Mouse (Mus musculus) kidney, embryonic 14.5 days (tissue): ENCODE measurements at regions not wholly inside any gene's neighbourhood (a gene's known extent, or its start where the extent isn't known, plus 50 kb on each side); places are given as distances from the start of the nearest gene placed in this dataset.

Source experiments
- ATAC-seq: fragments of 200-750 bp; cut with Nextera tagmentation; 2 replicates; pipeline ENCODE4 v1.8.0; 2017; ENCODE audit warnings: moderate number of reproducible peaks, mild to moderate bottlenecking, moderate TSS enrichment, moderate library complexity; ENCODE audit not compliant: low FRiP score, low TSS enrichment
- H3K27ac ChIP-seq: fragments of 300-500 bp; sonication (generic); 2 replicates; pipeline ENCODE4 v1.5.1; 2014; ENCODE audit warnings: low read depth, mild to moderate bottlenecking, low read length, moderate library complexity, mixed read lengths
- H3K27me3 ChIP-seq: fragments of 300-500 bp; sonication (generic); 2 replicates; pipeline ENCODE4 v1.6.1; 2014; ENCODE audit warnings: mild to moderate bottlenecking, low read length; ENCODE audit not compliant: control insufficient read depth, insufficient read depth
- H3K36me3 ChIP-seq: fragments of 300-500 bp; sonication (generic); 2 replicates; pipeline ENCODE4 v1.6.1; 2014; ENCODE audit warnings: low read length, mixed read lengths; ENCODE audit not compliant: control insufficient read depth, insufficient read depth
- H3K4me1 ChIP-seq: fragments of 300-500 bp; sonication (generic); 2 replicates; pipeline ENCODE4 v1.6.1; 2014; ENCODE audit warnings: low read length, mixed read lengths; ENCODE audit not compliant: control insufficient read depth, insufficient read depth
- H3K4me2 ChIP-seq: fragments of 300-500 bp; sonication (generic); replicated peaks from 2 replicates; pipeline ENCODE4 v1.6.1; 2014; ENCODE audit warnings: low read depth, mild to moderate bottlenecking, low read length
- H3K4me3 ChIP-seq: fragments of 300-500 bp; sonication (generic); 2 replicates; pipeline ENCODE4 v1.5.1; 2014; ENCODE audit warnings: mild to moderate bottlenecking, low read length
- H3K9ac ChIP-seq: fragments of 300-500 bp; sonication (generic); 2 replicates; pipeline ENCODE4 v1.6.1; 2014; ENCODE audit warnings: low read depth, mild to moderate bottlenecking, low read length, moderate library complexity
- H3K9me3 ChIP-seq: fragments of 300-500 bp; sonication (generic); 2 replicates; pipeline ENCODE4 v1.6.1; 2016; ENCODE audit warnings: low read length; ENCODE audit not compliant: control insufficient read depth
- WGBS: fragments of 180-500 bp; shearing (Covaris S2); extraction: QIAGEN DNeasy Blood & Tissue Kit; methylation state at CpG from one replicate; pipeline ENCODE4 v1.1.7; 2014; 5-methylcytosine and 5-hydroxymethylcytosine counted together

DNA sequence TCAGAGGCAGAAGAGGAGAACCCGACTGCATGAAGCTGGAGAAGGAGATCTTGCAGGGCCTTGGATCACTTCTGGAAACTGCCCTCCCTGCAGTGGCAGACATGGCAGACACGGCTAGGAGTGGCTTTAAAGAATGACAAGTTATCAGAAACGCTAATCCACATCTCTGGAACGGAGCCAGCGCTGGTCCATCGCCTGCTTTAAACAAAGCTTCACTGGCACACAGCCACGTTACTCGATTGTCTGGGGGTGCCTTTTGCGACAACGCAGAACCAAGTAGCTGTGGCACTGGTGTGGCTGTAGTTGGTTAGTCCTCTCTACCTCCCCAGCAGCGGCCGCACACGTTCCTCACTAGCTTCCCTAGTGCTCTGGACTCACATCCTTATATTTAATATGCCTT, 147.0 kb downstream of the Mreg start:
- no peaks in the 10 kb centered on the region for H3K4me1 ChIP-seq
- no peaks in the 10 kb centered on the region for H3K9me3 ChIP-seq
- H3K36me3 ChIP-seq = no peaks in the 10 kb centered on the region
- no peak overlapping the region for H3K4me2 ChIP-seq
- no peaks in the 10 kb centered on the region for H3K27me3 ChIP-seq
- no peak overlapping the region for H3K27ac ChIP-seq
- 79% methylated on average over 13 of the region's 13 CpGs for whole genome bisulfite sequencing
- H3K9ac ChIP-seq = no peak overlapping the region
- no peak overlapping the region for H3K4me3 ChIP-seq
- no peak for ATAC-seq

DNA sequence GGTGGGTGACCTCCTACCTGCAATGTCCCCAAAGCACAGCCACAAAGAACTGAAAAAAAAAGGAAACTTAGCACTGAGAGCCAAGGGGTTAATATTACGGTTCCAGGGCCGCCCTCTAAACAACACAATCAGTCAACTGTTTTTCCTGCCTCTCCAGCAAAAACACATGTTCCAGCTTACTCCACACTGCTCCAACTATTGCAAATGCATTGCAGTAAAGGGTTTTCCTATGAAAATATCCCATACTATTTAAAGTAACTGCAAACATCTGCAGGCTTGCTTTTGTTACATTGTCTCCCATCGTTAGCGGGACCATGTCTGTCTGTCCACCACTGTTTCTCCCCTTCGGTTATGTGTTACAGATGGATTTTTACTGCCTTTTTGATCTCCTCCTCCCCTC, 151.7 kb downstream of the Mreg start:
- H3K9ac ChIP-seq = no peak overlapping the region
- no peak overlapping the region for H3K4me2 ChIP-seq
- no peaks in the 10 kb centered on the region for H3K4me1 ChIP-seq
- H3K4me3 ChIP-seq = no peak overlapping the region
- H3K27me3 ChIP-seq = no peaks in the 10 kb centered on the region
- H3K27ac ChIP-seq = no peak overlapping the region
- no peak for ATAC-seq
- H3K36me3 ChIP-seq = no peaks in the 10 kb centered on the region
- H3K9me3 ChIP-seq = no peaks in the 10 kb centered on the region
- 45% methylated on average over 5 of the region's 5 CpGs for WGBS

DNA sequence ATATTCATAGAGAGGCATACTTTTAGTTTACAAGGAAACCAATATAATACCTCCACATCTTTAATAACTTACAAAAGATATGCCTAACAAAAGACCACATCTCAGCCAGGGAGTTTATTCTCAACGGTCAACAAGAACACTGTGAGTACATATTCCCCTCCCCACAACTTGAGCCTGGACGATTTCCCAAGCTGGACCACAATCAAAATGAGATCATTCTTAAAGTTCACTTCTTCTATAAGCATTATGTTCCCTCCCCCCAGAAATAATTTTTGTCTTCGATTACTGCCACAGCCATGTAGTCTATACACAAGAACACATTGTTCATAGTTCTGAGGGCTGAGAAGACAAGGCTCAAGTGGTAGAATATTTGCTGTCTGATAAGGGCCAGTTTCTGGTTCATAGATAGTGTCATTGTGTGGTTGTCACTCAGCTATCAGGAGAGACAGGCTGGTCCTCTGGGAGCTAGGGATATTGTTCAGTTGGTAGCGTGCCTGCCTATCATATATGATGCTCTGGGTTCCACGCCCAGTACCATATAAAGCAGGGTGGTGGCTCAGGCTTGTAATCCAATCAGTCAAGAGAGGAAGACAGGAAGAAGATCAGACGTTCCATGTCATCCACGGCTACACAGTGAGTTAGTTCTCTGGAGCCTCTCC, 153.9 kb downstream of the Mreg start:
- H3K4me3 ChIP-seq = no peak overlapping the region
- H3K4me2 ChIP-seq = no peak overlapping the region
- no peaks in the 10 kb centered on the region for H3K36me3 ChIP-seq
- H3K9ac ChIP-seq = no peak overlapping the region
- no peaks in the 10 kb centered on the region for H3K9me3 ChIP-seq
- H3K27ac ChIP-seq = no peak overlapping the region
- no peaks in the 10 kb centered on the region for H3K27me3 ChIP-seq
- no peak for ATAC-seq
- 74% methylated on average over 7 of the region's 7 CpGs for WGBS
- no peaks in the 10 kb centered on the region for H3K4me1 ChIP-seq

DNA sequence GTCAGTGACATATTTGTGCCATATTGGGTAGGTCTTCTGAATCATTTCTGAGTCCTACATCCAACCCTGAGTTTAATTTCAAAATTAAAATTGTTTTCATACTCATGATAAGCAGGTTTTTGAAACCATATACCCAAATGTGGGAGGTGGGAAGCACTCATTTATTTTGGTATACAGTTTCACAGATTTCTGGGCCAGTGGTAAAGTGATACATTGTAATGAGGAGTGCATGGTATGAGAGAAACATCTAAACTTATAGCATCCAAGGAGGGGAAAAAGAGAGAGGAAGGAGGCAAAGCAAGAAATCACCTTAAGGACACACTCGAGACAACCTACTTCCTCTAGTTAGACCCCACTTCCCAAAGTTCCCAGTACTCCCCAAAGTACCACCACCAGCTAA, 157.6 kb downstream of the Mreg start:
- H3K9me3 ChIP-seq = no peaks in the 10 kb centered on the region
- H3K27ac ChIP-seq = no peak overlapping the region
- no peak overlapping the region for H3K4me3 ChIP-seq
- no peak overlapping the region for H3K4me2 ChIP-seq
- no peak overlapping the region for H3K9ac ChIP-seq
- no peaks in the 10 kb centered on the region for H3K4me1 ChIP-seq
- ATAC-seq = no peak
- H3K27me3 ChIP-seq = no peaks in the 10 kb centered on the region
- H3K36me3 ChIP-seq = no peaks in the 10 kb centered on the region
- 79% methylated on average over 1 of the region's 1 CpGs for WGBS

DNA sequence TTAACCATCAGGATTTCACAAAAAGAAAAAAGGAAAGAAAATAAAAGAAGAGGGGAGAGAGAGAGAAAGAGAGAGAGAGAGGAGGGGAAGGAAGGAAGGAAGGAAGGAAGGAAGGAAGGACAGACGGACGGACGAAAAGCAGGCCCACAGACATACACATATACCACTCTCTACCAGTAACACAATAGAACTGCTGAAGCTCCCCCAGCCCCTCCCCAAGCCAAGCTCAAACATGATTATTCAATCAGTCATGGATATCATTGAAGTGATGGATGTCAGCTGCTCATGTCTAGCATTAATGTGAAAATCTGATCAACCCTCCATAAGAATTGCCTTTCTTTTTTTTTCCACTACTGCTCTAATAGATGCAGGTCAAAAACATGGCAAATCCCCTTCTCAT, 161.2 kb downstream of the Mreg start:
- WGBS = 88% methylated on average over 3 of the region's 3 CpGs
- Histone ChIP-seq H3K4me2 (no peak overlapping the region), H3K9ac (no peak overlapping the region), H3K4me3 (no peak overlapping the region), H3K9me3 (no peaks in the 10 kb centered on the region), H3K27me3 (no peaks in the 10 kb centered on the region), H3K4me1 (no peaks in the 10 kb centered on the region), H3K36me3 (no peaks in the 10 kb centered on the region), H3K27ac (no peak overlapping the region)
- ATAC-seq = no peak

DNA sequence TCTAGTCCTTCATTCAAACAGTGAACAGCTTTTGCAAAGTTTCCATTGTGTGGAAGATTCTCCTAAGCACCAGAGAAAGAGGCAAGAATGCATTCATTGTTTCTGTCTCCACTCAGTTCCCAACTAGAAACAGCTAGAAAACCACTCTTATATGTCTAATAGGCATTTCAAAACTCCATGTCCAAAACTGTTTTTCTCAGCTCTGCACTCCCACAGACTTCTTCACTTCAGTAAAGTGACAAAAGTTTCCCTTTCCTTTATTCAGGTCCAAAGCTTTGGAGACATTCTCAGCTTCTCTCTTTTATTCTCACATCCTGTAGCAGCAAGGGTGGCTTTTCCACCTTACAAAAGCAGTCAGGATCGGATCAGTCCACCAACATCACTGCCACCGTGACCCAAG, 166.0 kb downstream of the Mreg start:
- WGBS = 78% methylated on average over 2 of the region's 2 CpGs
- no peak for ATAC-seq
- H3K27me3 ChIP-seq = no peaks in the 10 kb centered on the region

DNA sequence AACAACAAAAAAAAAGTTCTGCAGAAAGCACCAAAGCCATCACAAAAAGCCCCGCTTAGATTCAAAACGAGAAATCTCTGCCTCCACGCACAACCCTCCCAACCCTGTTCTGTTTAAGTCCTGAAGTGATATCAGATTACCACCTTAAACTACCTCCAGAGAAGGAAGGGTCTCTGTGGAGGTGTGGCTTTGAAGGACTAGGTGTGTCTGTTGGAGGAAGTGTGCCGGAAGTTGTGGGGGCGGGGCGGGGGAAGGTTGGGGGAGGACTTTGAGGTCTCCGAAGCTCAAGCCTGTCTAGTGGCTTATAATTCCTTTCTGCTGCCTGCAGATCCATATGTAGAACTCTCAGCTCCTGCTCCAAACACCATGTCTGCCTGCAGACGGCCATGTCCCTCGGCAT, 173.6 kb downstream of the Mreg start:
- H3K4me2 ChIP-seq = no peak overlapping the region; the same call in 1 of the 2 replicates
- H3K27me3 ChIP-seq = no peaks in the 10 kb centered on the region
- no peaks in the 10 kb centered on the region for H3K4me1 ChIP-seq
- no peaks in the 10 kb centered on the region for H3K9me3 ChIP-seq
- no peak overlapping the region for H3K27ac ChIP-seq
- no peaks in the 10 kb centered on the region for H3K36me3 ChIP-seq
- WGBS = 49% methylated on average over 9 of the region's 9 CpGs
- H3K4me3 ChIP-seq = no peak overlapping the region
- H3K9ac ChIP-seq = no peak overlapping the region; the same call in 1 of the 2 replicates
- peak; percentile 36; the same call in 1 of the 2 replicates for ATAC-seq

More for the DNA sequence above, 166.0 kb downstream of the Mreg start:
- no peak overlapping the region for H3K4me2 ChIP-seq
- H3K9ac ChIP-seq = no peak overlapping the region
- no peaks in the 10 kb centered on the region for H3K9me3 ChIP-seq
- H3K36me3 ChIP-seq = no peaks in the 10 kb centered on the region
- H3K4me3 ChIP-seq = no peak overlapping the region
- no peak overlapping the region for H3K27ac ChIP-seq
- H3K4me1 ChIP-seq = no peaks in the 10 kb centered on the region

DNA sequence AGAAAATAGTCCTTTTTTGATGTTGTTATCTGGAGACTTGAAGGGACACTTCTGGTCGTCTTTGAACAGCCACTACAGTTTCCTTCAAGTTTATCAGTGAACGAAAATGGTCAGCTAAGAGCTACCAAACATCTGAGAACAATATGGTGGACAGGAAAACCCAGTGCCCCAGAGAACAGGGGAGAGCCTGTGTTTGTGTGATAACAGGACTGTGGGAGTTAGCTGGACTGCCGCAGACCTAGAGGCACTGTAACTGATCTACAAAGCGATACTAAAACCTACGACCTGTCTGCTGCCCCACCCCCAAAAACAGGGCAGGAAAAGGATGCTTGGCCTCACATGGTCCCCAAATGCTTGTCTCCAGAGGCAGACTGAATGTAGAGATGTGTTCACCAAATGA, 175.5 kb downstream of the Mreg start:
- H3K9me3 ChIP-seq = no peaks in the 10 kb centered on the region
- H3K36me3 ChIP-seq = no peaks in the 10 kb centered on the region
- H3K4me2 ChIP-seq = no peak overlapping the region
- WGBS = 39% methylated on average over 5 of the region's 5 CpGs
- H3K4me1 ChIP-seq = no peaks in the 10 kb centered on the region
- H3K27me3 ChIP-seq = no peaks in the 10 kb centered on the region
- ATAC-seq = no peak
- no peak overlapping the region for H3K4me3 ChIP-seq
- no peak overlapping the region for H3K9ac ChIP-seq
- H3K27ac ChIP-seq = no peak overlapping the region

DNA sequence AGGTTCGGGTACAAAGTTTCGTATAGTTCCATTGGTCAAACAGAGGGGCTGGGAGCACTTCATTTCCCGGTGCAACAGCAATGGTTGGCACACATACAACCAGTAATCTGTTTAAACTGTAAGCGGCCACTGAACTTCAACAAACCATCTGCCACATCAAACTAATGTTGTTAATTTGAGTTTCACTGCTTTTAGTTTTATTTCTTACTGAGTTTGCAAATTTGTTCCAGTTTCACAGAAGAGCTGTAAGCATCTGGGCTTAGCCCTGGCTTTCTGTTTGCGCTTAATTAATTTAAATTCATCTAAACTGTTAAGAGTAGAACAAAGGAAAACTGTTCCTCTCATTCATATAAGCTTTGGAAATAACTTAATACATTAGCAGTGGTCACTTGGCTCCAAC, 176.0 kb downstream of the Mreg start:
- no peaks in the 10 kb centered on the region for H3K27me3 ChIP-seq
- no peak overlapping the region for H3K4me3 ChIP-seq
- no peaks in the 10 kb centered on the region for H3K36me3 ChIP-seq
- H3K4me1 ChIP-seq = peaks cover 1% of the 10 kb centered on the region; the same call in 1 of the 2 replicates
- H3K4me2 ChIP-seq = no peak overlapping the region
- 92% methylated on average over 5 of the region's 5 CpGs for WGBS
- no peak overlapping the region for H3K9ac ChIP-seq
- no peak overlapping the region for H3K27ac ChIP-seq
- H3K9me3 ChIP-seq = no peaks in the 10 kb centered on the region
- no peak for ATAC-seq
